Mouse (Mus musculus) kidney, embryonic 14.5 days (tissue): ENCODE data around the gene Olfr628. TPM values are rescaled to one million over a fixed set of nuclear protein-coding genes. Genes with fewer than 3 reads are reported as not detected.
"Not testable (repeated sequence)": the region's sequence is repeated elsewhere in the genome, so short reads cannot be mapped to it uniquely, and the experiment has no call there.

ENCODE experiments used
- ATAC-seq: fragments of 200-750 bp; cut with Nextera tagmentation; 2 replicates; pipeline ENCODE4 v1.8.0; 2017; ENCODE audit warnings: moderate number of reproducible peaks, mild to moderate bottlenecking, moderate TSS enrichment, moderate library complexity; ENCODE audit not compliant: low FRiP score, low TSS enrichment
- H3K27ac ChIP-seq: fragments of 300-500 bp; sonication (generic); 2 replicates; pipeline ENCODE4 v1.5.1; 2014; ENCODE audit warnings: low read depth, mild to moderate bottlenecking, low read length, moderate library complexity, mixed read lengths
- H3K27me3 ChIP-seq: fragments of 300-500 bp; sonication (generic); 2 replicates; pipeline ENCODE4 v1.6.1; 2014; ENCODE audit warnings: mild to moderate bottlenecking, low read length; ENCODE audit not compliant: control insufficient read depth, insufficient read depth
- H3K36me3 ChIP-seq: fragments of 300-500 bp; sonication (generic); 2 replicates; pipeline ENCODE4 v1.6.1; 2014; ENCODE audit warnings: low read length, mixed read lengths; ENCODE audit not compliant: control insufficient read depth, insufficient read depth
- H3K4me1 ChIP-seq: fragments of 300-500 bp; sonication (generic); 2 replicates; pipeline ENCODE4 v1.6.1; 2014; ENCODE audit warnings: low read length, mixed read lengths; ENCODE audit not compliant: control insufficient read depth, insufficient read depth
- H3K4me2 ChIP-seq: fragments of 300-500 bp; sonication (generic); replicated peaks from 2 replicates; pipeline ENCODE4 v1.6.1; 2014; ENCODE audit warnings: low read depth, mild to moderate bottlenecking, low read length
- H3K4me3 ChIP-seq: fragments of 300-500 bp; sonication (generic); 2 replicates; pipeline ENCODE4 v1.5.1; 2014; ENCODE audit warnings: mild to moderate bottlenecking, low read length
- H3K9ac ChIP-seq: fragments of 300-500 bp; sonication (generic); 2 replicates; pipeline ENCODE4 v1.6.1; 2014; ENCODE audit warnings: low read depth, mild to moderate bottlenecking, low read length, moderate library complexity
- H3K9me3 ChIP-seq: fragments of 300-500 bp; sonication (generic); 2 replicates; pipeline ENCODE4 v1.6.1; 2016; ENCODE audit warnings: low read length; ENCODE audit not compliant: control insufficient read depth
- WGBS: fragments of 180-500 bp; shearing (Covaris S2); extraction: QIAGEN DNeasy Blood & Tissue Kit; methylation state at CpG from one replicate; pipeline ENCODE4 v1.1.7; 2014; 5-methylcytosine and 5-hydroxymethylcytosine counted together
- polyA plus RNA-seq: library from polyadenylated mRNA; unstranded; fragments of >200 nt; fragmentation: Nextera tagmentation; extraction: Ambion mirVana; gene quantifications from 2 replicates; pipeline ENCODE4 v1.2.1, GENCODE M21; 2014

Gene Olfr628
- not detected in 2 replicates for polyA plus RNA-seq

GRCm38 (mm10) chr7:103730074-103730473, at the start of gene Olfr628:
Gene Olfr628 (plus strand): TSS chr7:103730374.
- Histone ChIP-seq H3K4me1 (no peaks in the 10 kb centered on the region), H3K9me3 (no peaks in the 10 kb centered on the region), H3K9ac (no peak within 1 kb of the TSS), H3K4me3 (no peak within 1 kb of the TSS), H3K36me3 (no peaks in the 10 kb centered on the region), H3K27me3 (no peaks in the 10 kb centered on the region), H3K4me2 (no peak within 1 kb of the TSS), H3K27ac (no peak within 1 kb of the TSS)
- ATAC-seq = no peak
- WGBS = 96% methylated on average over 1 of the region's 1 CpGs

- no peak for ATAC-seq
- H3K9ac ChIP-seq = no peak within 1 kb of the TSS
- H3K36me3 ChIP-seq = no peaks in the 10 kb centered on the region
- H3K4me3 ChIP-seq = no peak within 1 kb of the TSS
- H3K27ac ChIP-seq = no peak within 1 kb of the TSS
- H3K27me3 ChIP-seq = no peaks in the 10 kb centered on the region
- no peaks in the 10 kb centered on the region for H3K9me3 ChIP-seq
- H3K4me2 ChIP-seq = no peak within 1 kb of the TSS
- H3K4me1 ChIP-seq = no peaks in the 10 kb centered on the region
These were observed 47.8 kb upstream of the Olfr628 start, which contains the start of gene Olfr625-ps1 for GRCm38 (mm10) chr7:103682420-103682819. Gene Olfr625-ps1 (plus strand): TSS chr7:103682720.

GRCm38 (mm10) chr7:103699469-103699868, 30.7 kb upstream of the Olfr628 start:
- Histone ChIP-seq H3K4me3 (no peak overlapping the region), H3K27ac (no peak overlapping the region), H3K36me3 (no peaks in the 10 kb centered on the region), H3K4me2 (no peak overlapping the region), H3K9ac (no peak overlapping the region), H3K9me3 (no peaks in the 10 kb centered on the region), H3K4me1 (no peaks in the 10 kb centered on the region), H3K27me3 (no peaks in the 10 kb centered on the region)
- 92% methylated on average over 4 of the region's 4 CpGs for WGBS
- ATAC-seq = no peak

GRCm38 (mm10) chr7:103712024-103712423, 18.1 kb upstream of the Olfr628 start:
- H3K36me3 ChIP-seq = no peaks in the 10 kb centered on the region
- no peak overlapping the region for H3K4me3 ChIP-seq
- no peaks in the 10 kb centered on the region for H3K4me1 ChIP-seq
- H3K9me3 ChIP-seq = no peaks in the 10 kb centered on the region
- H3K27me3 ChIP-seq = no peaks in the 10 kb centered on the region
- H3K9ac ChIP-seq = no peak overlapping the region
- WGBS = 46% methylated on average over 2 of the region's 2 CpGs
- no peak overlapping the region for H3K27ac ChIP-seq
- H3K4me2 ChIP-seq = no peak overlapping the region
- no peak for ATAC-seq

GRCm38 (mm10) chr7:103714371-103714770, 15.8 kb upstream of the Olfr628 start, which contains the start of gene Olfr243:
Gene Olfr243 (plus strand): TSS chr7:103714671.
- no peak within 1 kb of the TSS for H3K4me2 ChIP-seq
- H3K4me3 ChIP-seq = no peak within 1 kb of the TSS
- H3K27ac ChIP-seq = no peak within 1 kb of the TSS
- H3K4me1 ChIP-seq = no peaks in the 10 kb centered on the region
- no peak within 1 kb of the TSS for H3K9ac ChIP-seq
- no peaks in the 10 kb centered on the region for H3K27me3 ChIP-seq
- no peak for ATAC-seq
- no peaks in the 10 kb centered on the region for H3K36me3 ChIP-seq
- H3K9me3 ChIP-seq = no peaks in the 10 kb centered on the region

- not testable (repeated sequence) for H3K4me2 ChIP-seq, H3K36me3 ChIP-seq, ATAC-seq, H3K4me3 ChIP-seq, H3K9ac ChIP-seq, H3K9me3 ChIP-seq, H3K27ac ChIP-seq, H3K4me1 ChIP-seq, H3K27me3 ChIP-seq
- 93% methylated on average over 1 of the region's 1 CpGs for WGBS
These were observed 13.8 kb upstream of the Olfr628 start for GRCm38 (mm10) chr7:103716398-103716797.

- H3K9ac ChIP-seq = no peak within 1 kb of the TSS
- WGBS = 79% methylated on average over 2 of the region's 2 CpGs
- H3K36me3 ChIP-seq = no peaks in the 10 kb centered on the region
- no peaks in the 10 kb centered on the region for H3K27me3 ChIP-seq
- no peak within 1 kb of the TSS for H3K4me2 ChIP-seq
- no peak for ATAC-seq
- H3K27ac ChIP-seq = no peak within 1 kb of the TSS
- H3K4me3 ChIP-seq = no peak within 1 kb of the TSS
- no peaks in the 10 kb centered on the region for H3K9me3 ChIP-seq
- no peaks in the 10 kb centered on the region for H3K4me1 ChIP-seq
These were observed 14.7 kb downstream of the Olfr628 start, which contains the start of gene Olfr629 for GRCm38 (mm10) chr7:103744843-103745242. Gene Olfr629 (minus strand): TSS chr7:103744943.

GRCm38 (mm10) chr7:103757233-103757632, 27.1 kb downstream of the Olfr628 start, which contains the start of gene Olfr630:
Gene Olfr630 (minus strand): TSS chr7:103757333.
- Histone ChIP-seq H3K36me3 (no peaks in the 10 kb centered on the region), H3K27ac (no peak within 1 kb of the TSS), H3K4me3 (no peak within 1 kb of the TSS), H3K27me3 (no peaks in the 10 kb centered on the region), H3K4me2 (no peak within 1 kb of the TSS), H3K9ac (no peak within 1 kb of the TSS), H3K9me3 (no peaks in the 10 kb centered on the region), H3K4me1 (no peaks in the 10 kb centered on the region)
- ATAC-seq = no peak
- WGBS = 46% methylated on average over 2 of the region's 2 CpGs

GRCm38 (mm10) chr7:103762212-103762611, 32.0 kb downstream of the Olfr628 start:
- not testable (repeated sequence) for H3K4me1 ChIP-seq, H3K27me3 ChIP-seq, H3K36me3 ChIP-seq, H3K9ac ChIP-seq, H3K27ac ChIP-seq, H3K4me2 ChIP-seq, ATAC-seq, H3K9me3 ChIP-seq, H3K4me3 ChIP-seq
- WGBS = 92% methylated on average over 6 of the region's 6 CpGs
